ENCODE assay signal across 17 mouse cellular contexts in genomic region chr15:7011696-7012070, GRCm38 (mm10).
A peak's percentile ranks its signal among the peaks of the same experiment; 100 is the strongest.
DNase-seq lines count a peak whose midpoint lies in the region; ATAC-seq and TF ChIP-seq lines count a peak whose summit lies in the region.
"Had no signal": no experiment of that assay in that cellular context is flagged by ENCODE, and none has a peak within 500 bp of the region (broad histone marks: within the 10 kb centered on the region; RNA-seq: fewer than 3 reads in every experiment).

No protein-coding gene starts in this region.

- no peaks in the 10 kb centered on the region for H3K9me3 ChIP-seq in liver, embryonic 11.5 days (ENCODE audit: control insufficient read depth, low read length)
- H3K9me3 ChIP-seq: embryonic facial prominence, embryonic 10.5 days; embryonic facial prominence, embryonic 12.5 days; forebrain, embryonic 13.5 days; forebrain, embryonic 15.5 days had no signal

- no peak for TF ChIP-seq POLR2A in liver, adult 2 months (IDR thresholded peaks at IDR 0.05; ENCODE audit: extremely low read depth, insufficient read depth, low read length)

- no peaks in the 10 kb centered on the region for H3K79me2 ChIP-seq in liver, adult 2 months (ENCODE audit: control insufficient read depth, insufficient read depth, low read length)

- H3K4me3 ChIP-seq in liver, adult 2 months (ENCODE audit: insufficient read depth, low read depth, low read length): no peak overlapping the region
- H3K4me3 ChIP-seq in liver, embryonic 11.5 days (ENCODE audit: low read depth, low read length): no peak overlapping the region
- H3K4me3 ChIP-seq in brown adipose tissue, adult 24 weeks (ENCODE audit: insufficient read depth, low read depth, low read length): no peak overlapping the region
- H3K4me3 ChIP-seq: embryonic facial prominence, embryonic 10.5 days; embryonic facial prominence, embryonic 12.5 days; forebrain, embryonic 13.5 days; forebrain, embryonic 15.5 days had no signal

- no peak overlapping the region for H3K4me2 ChIP-seq in liver, embryonic 11.5 days
- H3K4me2 ChIP-seq: embryonic facial prominence, embryonic 12.5 days; forebrain, embryonic 13.5 days; forebrain, embryonic 15.5 days had no signal

- H3K27ac ChIP-seq in liver, adult 2 months (replicated peaks; ENCODE audit: insufficient read depth, low read depth, low read length): peak overlapping the region; percentile 1; the same call in 1 of the 2 replicates
- H3K27ac ChIP-seq in liver, embryonic 11.5 days (ENCODE audit: low read depth, low read length): no peak overlapping the region
- H3K27ac ChIP-seq in brown adipose tissue, adult 24 weeks (replicated peaks; ENCODE audit: low read depth, low read length): peak overlapping the region; percentile 35
- H3K27ac ChIP-seq: embryonic facial prominence, embryonic 10.5 days; embryonic facial prominence, embryonic 12.5 days; forebrain, embryonic 13.5 days; forebrain, embryonic 15.5 days had no signal

- DNase-seq in heart, adult 11 months: peak; percentile 91
- no peak for DNase-seq in heart, adult 18-20 months
- DNase-seq in liver, adult 2 months (ENCODE audit: extremely low read depth, low read depth, low spot score): no peak
- no peak for DNase-seq in liver, embryonic 11.5 days (ENCODE audit: low spot score)
- DNase-seq in urinary bladder, adult 2 months (ENCODE audit: low spot score): no peak
- DNase-seq: adrenal gland, adult 2 months; adrenal gland, postnatal 25 days; cerebellum, adult 11-12 months; cerebellum, adult 2 months; cerebellum, adult 9-10 months; cerebellum, postnatal 10 days; cerebellum, postnatal 25 days had no signal

- H3K4me1 ChIP-seq in liver, adult 2 months (ENCODE audit: control insufficient read depth, insufficient read depth, low read length): no peaks in the 10 kb centered on the region
- H3K4me1 ChIP-seq in liver, embryonic 11.5 days (replicated peaks; ENCODE audit: control insufficient read depth, insufficient read depth, low read length): 0 out of 2 replicates have a peak, but pooled peaks cover 2% of the 10 kb centered on the region
- H3K4me1 ChIP-seq in brown adipose tissue, adult 24 weeks (ENCODE audit: control insufficient read depth, insufficient read depth, insufficient read length, low read length): no peaks in the 10 kb centered on the region
- H3K4me1 ChIP-seq: forebrain, embryonic 13.5 days; forebrain, embryonic 15.5 days had no signal

- H3K36me3 ChIP-seq in liver, adult 2 months (ENCODE audit: control insufficient read depth, insufficient read depth, low read length): no peaks in the 10 kb centered on the region
- no peaks in the 10 kb centered on the region for H3K36me3 ChIP-seq in liver, embryonic 11.5 days (ENCODE audit: control insufficient read depth, insufficient read depth, low read length)
- H3K36me3 ChIP-seq: embryonic facial prominence, embryonic 10.5 days; embryonic facial prominence, embryonic 12.5 days; forebrain, embryonic 15.5 days had no signal

- no peaks in the 10 kb centered on the region for H3K27me3 ChIP-seq in liver, adult 2 months (ENCODE audit: control insufficient read depth, insufficient read depth, low read length)
- no peaks in the 10 kb centered on the region; the same call in 1 of the 2 replicates for H3K27me3 ChIP-seq in liver, embryonic 11.5 days (replicated peaks; ENCODE audit: control insufficient read depth, insufficient read depth, low read length)
- H3K27me3 ChIP-seq: embryonic facial prominence, embryonic 12.5 days; forebrain, embryonic 13.5 days; forebrain, embryonic 15.5 days had no signal

- no peak for TF ChIP-seq CTCF in liver, adult 2 months (IDR thresholded peaks at IDR 0.05; ENCODE audit: low read depth, low read length)

- 77% methylated on average over 2 of the region's 2 CpGs for WGBS in liver, adult 2 months
- 50% methylated on average over 2 of the region's 2 CpGs for WGBS in liver, embryonic 11.5 days

- no peak for ATAC-seq in liver, embryonic 11.5 days (replicated peaks; ENCODE audit: low FRiP score)
- ATAC-seq: forebrain, embryonic 13.5 days; forebrain, embryonic 15.5 days had no signal

- no peak overlapping the region for H3K9ac ChIP-seq in liver, adult 2 months (ENCODE audit: low read depth, low read length)
- no peak overlapping the region for H3K9ac ChIP-seq in liver, embryonic 11.5 days (ENCODE audit: low read depth, low read length)
- H3K9ac ChIP-seq: embryonic facial prominence, embryonic 12.5 days; forebrain, embryonic 13.5 days; forebrain, embryonic 15.5 days had no signal
